Mouse (Mus musculus): ENCODE measurements around the gene Ak1. TPM values are rescaled to one million over a fixed set of nuclear protein-coding genes. Genes with fewer than 3 reads are reported as not detected.
A peak's percentile ranks its signal among the peaks of the same experiment; 100 is the strongest.

Ak1 gene
- polyA plus RNA-seq, 1 experiment from 2014 or later: 95.9 TPM

DNA sequence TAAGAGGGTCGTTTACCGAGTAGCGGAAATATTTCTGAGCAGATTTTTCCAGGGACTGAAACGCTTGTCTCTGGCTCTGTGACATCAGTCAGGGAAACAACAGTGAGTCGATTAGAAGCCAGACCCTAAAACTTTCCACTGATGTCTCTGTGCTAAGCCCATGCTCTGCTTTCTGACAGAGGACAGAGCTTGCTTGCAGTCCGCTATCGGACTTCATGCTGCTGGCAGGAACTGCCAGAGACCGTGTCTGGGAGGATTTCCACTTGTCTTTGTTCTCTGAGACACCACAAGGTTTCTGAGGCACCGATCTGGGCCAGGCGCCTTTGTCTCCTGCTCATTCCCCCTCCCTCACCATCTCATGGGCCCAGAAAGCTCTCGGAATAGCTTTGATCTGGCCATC, 46.2 kb downstream of the Ak1 start:
- 0 out of 2 replicates have a peak, but pooled peaks cover 11% of the 10 kb centered on the region for H3K4me1 ChIP-seq (replicated peaks)
- 35% methylated on average over 11 of the region's 11 CpGs for WGBS
- no peak overlapping the region for H3K4me3 ChIP-seq
- no peak overlapping the region for H3K9ac ChIP-seq
- no peaks in the 10 kb centered on the region for H3K27me3 ChIP-seq
- no peak overlapping the region for H3K4me2 ChIP-seq
- H3K36me3 ChIP-seq: no peaks in the 10 kb centered on the region
- H3K9me3 ChIP-seq: no peaks in the 10 kb centered on the region
- no peak overlapping the region for H3K27ac ChIP-seq (replicated peaks)
- ATAC-seq (ENCODE audit: low FRiP score, low read depth): no peak

DNA sequence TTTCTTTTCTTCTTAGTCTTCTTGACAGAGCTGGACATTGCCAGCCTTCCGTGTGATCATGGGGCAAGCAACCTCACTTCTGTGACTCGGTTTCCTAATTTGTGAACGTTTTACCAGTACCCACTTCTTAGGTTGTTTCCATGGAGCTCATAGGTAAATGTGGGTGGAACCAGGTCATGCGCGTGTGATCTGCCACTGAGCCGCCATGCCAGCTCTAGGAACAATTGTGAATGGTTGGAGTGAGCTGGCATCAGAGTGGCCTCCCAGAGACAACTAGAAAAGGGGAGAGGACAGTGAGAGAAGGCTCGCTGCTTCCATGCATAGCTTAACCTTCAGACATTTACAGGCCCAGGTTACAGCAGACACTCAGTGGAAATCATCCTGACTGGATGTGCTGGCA, 46.6 kb downstream of the Ak1 start:
- 70% methylated on average over 7 of the region's 7 CpGs for WGBS
- H3K9me3 ChIP-seq: no peaks in the 10 kb centered on the region
- H3K36me3 ChIP-seq: no peaks in the 10 kb centered on the region

DNA sequence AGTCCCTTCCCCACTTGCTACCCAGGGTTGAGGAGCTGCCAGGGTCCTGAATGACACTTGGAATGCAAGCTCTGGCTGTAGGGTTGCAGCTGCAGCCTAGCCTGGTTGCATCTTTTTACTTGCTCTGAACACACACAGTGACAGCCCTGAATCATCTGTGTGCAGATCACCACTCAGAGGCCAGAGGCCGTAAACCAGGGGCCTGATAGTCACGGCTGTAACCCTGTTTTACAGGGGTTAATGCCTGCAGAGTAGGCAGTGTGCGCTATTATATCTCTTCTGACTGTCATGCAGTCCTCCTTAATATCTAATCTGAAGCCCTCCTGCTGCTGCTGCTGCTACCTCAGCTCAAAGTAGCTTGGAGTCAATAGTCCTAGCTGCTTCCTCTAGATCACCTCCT, 48.3 kb downstream of the Ak1 start:
- Histone ChIP-seq H3K27ac (replicated peaks) (no peak overlapping the region), H3K36me3 (no peaks in the 10 kb centered on the region), H3K9ac (no peak overlapping the region), H3K4me3 (no peak overlapping the region), H3K27me3 (no peaks in the 10 kb centered on the region), H3K9me3 (no peaks in the 10 kb centered on the region), H3K4me2 (no peak overlapping the region), H3K4me1 (replicated peaks) (0 out of 2 replicates have a peak, but pooled peaks cover 11% of the 10 kb centered on the region)
- WGBS: 80% methylated on average over 3 of the region's 3 CpGs
- ATAC-seq (ENCODE audit: low FRiP score, low read depth): no peak

More for the DNA sequence above, 46.6 kb downstream of the Ak1 start:
- Histone ChIP-seq H3K27me3 (no peaks in the 10 kb centered on the region), H3K4me1 (replicated peaks) (0 out of 2 replicates have a peak, but pooled peaks cover 11% of the 10 kb centered on the region), H3K4me3 (no peak overlapping the region), H3K27ac (replicated peaks) (no peak overlapping the region), H3K9ac (no peak overlapping the region), H3K4me2 (no peak overlapping the region)
- ATAC-seq (ENCODE audit: low FRiP score, low read depth): no peak

DNA sequence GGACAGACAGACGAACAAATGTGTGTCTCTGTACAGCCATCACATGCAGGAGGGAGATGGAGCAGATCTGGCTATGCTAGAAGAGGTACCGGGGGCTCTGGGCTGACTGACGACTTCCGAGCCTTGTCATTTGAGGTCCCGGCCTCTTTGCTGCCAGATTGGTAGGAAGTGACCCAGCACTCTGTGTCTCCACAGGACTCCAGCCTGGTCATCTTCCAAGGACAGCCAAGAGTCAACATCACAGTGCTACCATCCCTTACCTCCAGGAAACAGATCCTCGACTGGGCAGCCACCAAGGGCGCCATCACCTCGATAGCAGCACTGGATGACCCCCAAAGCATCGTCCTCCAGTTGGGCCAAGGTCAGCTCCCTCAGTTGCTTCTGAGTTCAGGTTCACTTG, 49.6 kb downstream of the Ak1 start:
- no peaks in the 10 kb centered on the region for H3K27me3 ChIP-seq
- 90% methylated on average over 9 of the region's 9 CpGs for WGBS
- no peaks in the 10 kb centered on the region for H3K9me3 ChIP-seq
- H3K4me2 ChIP-seq: no peak overlapping the region
- no peak for ATAC-seq (ENCODE audit: low FRiP score, low read depth)
- H3K36me3 ChIP-seq: no peaks in the 10 kb centered on the region
- H3K27ac ChIP-seq (replicated peaks): no peak overlapping the region
- no peak overlapping the region for H3K4me3 ChIP-seq
- no peak overlapping the region for H3K9ac ChIP-seq
- H3K4me1 ChIP-seq (replicated peaks): 0 out of 2 replicates have a peak, but pooled peaks cover 8% of the 10 kb centered on the region

DNA sequence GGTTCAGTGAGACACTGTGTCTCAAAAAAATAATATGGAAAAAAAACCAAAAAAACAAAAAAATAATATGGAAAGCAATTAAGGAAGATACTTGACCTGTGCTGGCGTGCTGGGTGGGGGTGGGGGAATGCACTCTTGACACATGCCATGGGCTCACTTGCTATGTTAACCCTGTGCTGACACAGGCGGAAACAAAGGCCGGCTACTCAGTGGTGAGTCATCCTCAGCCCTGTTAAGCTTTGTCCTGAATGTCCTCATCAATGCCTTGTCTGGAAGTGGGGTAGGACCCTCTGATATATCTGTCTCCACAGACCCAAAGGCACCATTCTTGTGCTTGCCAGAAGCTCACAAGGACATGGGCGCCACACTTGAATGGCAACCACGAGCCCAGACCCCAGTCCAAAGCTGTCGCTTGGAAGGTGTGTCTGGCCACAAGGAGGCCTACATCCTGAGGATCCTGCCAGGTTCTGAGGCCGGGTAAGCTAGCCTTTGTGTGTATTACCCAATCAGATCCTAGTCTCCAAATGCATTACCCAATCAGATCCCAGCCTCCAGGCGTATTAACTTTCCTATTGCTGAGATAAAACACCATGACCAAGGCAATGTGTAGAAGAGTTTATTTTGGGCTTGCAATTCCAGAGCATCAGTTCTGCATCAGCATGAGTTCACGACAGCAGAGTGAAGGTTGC, 50.5 kb downstream of the Ak1 start:
- Histone ChIP-seq H3K4me3 (no peak overlapping the region), H3K9me3 (no peaks in the 10 kb centered on the region), H3K4me1 (replicated peaks) (0 out of 2 replicates have a peak, but pooled peaks cover 8% of the 10 kb centered on the region), H3K36me3 (no peaks in the 10 kb centered on the region), H3K27me3 (no peaks in the 10 kb centered on the region), H3K9ac (no peak overlapping the region), H3K27ac (replicated peaks) (no peak overlapping the region), H3K4me2 (no peak overlapping the region)
- ATAC-seq (ENCODE audit: low FRiP score, low read depth): no peak
- WGBS: 68% methylated on average over 9 of the region's 9 CpGs

DNA sequence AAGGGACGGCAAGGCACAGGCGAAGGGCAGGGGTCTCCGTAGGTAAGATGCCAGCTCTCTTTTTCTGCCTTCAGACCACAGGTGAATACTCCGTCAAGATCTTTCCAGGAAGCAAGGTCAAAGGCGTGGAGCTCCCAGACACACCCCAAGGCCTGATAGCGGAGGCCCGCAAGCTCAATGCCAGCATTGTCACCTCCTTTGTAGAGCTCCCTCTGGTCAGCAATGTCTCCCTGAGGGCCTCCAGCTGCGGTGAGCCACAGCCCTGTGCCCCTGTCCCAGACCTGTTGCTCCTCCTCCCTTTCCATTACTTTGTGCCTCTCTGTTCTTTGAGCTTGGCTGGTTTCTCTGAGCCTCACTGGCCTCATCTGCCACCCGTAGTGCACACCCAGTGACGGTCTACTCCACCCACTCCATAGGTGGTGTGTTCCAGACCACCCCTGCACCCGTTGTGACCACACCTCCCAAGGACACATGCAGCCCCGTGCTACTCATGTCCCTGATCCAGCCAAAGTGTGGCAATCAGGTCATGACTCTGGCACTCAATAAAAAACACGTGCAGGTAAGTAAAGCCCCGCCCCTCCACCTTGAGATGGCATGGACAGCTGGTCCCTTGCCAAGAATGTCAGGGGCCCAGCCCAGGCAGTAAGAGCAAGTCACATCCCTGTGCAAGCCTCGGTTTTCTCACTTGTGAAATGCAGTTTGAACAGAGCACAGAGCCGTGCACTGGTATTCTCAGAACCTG, 51.8 kb downstream of the Ak1 start:
- Histone ChIP-seq H3K9me3 (no peaks in the 10 kb centered on the region), H3K4me1 (replicated peaks) (0 out of 2 replicates have a peak, but pooled peaks cover 1% of the 10 kb centered on the region), H3K36me3 (no peaks in the 10 kb centered on the region), H3K27ac (replicated peaks) (no peak overlapping the region), H3K4me3 (no peak overlapping the region), H3K4me2 (no peak overlapping the region), H3K9ac (no peak overlapping the region), H3K27me3 (no peaks in the 10 kb centered on the region)
- no peak for ATAC-seq (ENCODE audit: low FRiP score, low read depth)
- 87% methylated on average over 16 of the region's 16 CpGs for WGBS

DNA sequence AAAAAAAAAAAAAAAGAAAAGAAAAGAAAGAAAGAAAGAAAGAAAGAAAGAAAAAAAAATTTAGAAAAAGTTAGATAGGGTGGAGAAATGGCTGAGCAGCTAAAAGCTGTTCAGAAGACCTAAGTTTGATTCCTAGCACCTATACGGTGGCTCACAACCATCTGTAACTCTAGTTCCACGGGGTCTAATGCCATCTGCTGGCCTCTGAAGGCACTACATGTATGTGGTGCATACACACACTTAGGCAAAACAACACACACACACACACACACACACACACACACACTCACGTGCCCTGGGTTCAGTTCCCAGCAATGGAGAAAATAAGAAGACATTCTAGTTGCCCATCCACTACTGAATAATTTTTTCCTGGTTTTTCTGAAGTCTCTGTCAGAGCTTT, 55.3 kb downstream of the Ak1 start:
- no peak for ATAC-seq (ENCODE audit: low FRiP score, low read depth)
- WGBS: 90% methylated on average over 3 of the region's 3 CpGs

DNA sequence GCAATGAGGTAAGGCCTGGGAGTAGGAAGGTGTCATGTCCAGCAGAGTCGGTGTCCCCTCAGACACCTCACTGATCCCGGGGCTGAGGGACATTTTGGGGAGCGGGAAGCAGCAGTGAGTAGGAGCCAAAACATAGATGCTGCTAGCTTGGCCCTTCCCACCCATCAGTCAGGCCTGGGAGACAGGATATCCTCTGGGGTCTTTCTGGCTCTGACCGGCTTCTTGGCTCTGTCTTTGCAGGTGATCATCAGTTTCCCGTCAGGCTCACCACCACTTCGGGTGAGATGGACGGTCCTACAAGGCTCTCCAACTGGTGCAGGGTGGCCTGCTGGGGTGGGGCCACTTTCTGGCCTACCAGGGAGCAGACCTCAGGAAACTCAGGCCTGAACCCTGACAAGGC, 56.1 kb downstream of the Ak1 start:
- WGBS: 97% methylated on average over 7 of the region's 7 CpGs
- H3K4me1 ChIP-seq (replicated peaks): peaks cover 6% of the 10 kb centered on the region
- no peaks in the 10 kb centered on the region for H3K27me3 ChIP-seq
- H3K9me3 ChIP-seq: no peaks in the 10 kb centered on the region
- 0 out of 2 replicates have a peak, but pooled peaks cover 4% of the 10 kb centered on the region for H3K36me3 ChIP-seq
- ATAC-seq (ENCODE audit: low FRiP score, low read depth): no peak
- no peak overlapping the region for H3K4me2 ChIP-seq
- no peak overlapping the region for H3K27ac ChIP-seq (replicated peaks)
- H3K9ac ChIP-seq: no peak overlapping the region
- no peak overlapping the region for H3K4me3 ChIP-seq

More for the DNA sequence above, 55.3 kb downstream of the Ak1 start:
- H3K4me2 ChIP-seq: no peak overlapping the region
- no peaks in the 10 kb centered on the region for H3K27me3 ChIP-seq
- H3K9me3 ChIP-seq: no peaks in the 10 kb centered on the region
- H3K4me1 ChIP-seq (replicated peaks): peaks cover 6% of the 10 kb centered on the region
- H3K4me3 ChIP-seq: no peak overlapping the region
- no peak overlapping the region for H3K27ac ChIP-seq (replicated peaks)
- no peak overlapping the region for H3K9ac ChIP-seq
- H3K36me3 ChIP-seq: no peaks in the 10 kb centered on the region

DNA sequence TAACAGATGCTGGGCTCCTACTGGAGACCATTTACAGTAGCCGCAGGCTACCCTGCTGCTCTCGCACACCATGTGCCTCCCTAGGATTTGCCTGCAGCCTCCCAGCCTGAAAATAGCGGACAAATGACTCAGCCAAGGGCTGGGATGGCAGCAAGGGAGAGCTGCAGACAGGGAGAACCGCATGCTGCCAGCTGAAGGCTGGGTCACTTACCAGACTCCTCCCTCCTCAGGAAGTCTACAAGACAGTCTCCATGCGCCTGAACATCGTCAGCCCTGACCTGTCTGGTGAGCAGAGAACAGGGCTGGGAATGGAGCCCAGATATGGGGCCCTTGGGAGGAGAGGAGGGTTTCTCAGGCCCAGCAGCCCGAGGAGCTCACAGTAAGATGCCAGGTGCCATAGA, 58.5 kb downstream of the Ak1 start:
- ATAC-seq (ENCODE audit: low FRiP score, low read depth): peak; percentile 60
- Histone ChIP-seq H3K27me3 (no peaks in the 10 kb centered on the region), H3K9ac (no peak overlapping the region), H3K4me3 (no peak overlapping the region), H3K4me1 (replicated peaks) (peaks cover 6% of the 10 kb centered on the region), H3K4me2 (no peak overlapping the region), H3K27ac (replicated peaks) (no peak overlapping the region), H3K9me3 (no peaks in the 10 kb centered on the region), H3K36me3 (peaks cover 10% of the 10 kb centered on the region; the same call in 1 of the 2 replicates)
- 47% methylated on average over 7 of the region's 7 CpGs for whole genome bisulfite sequencing

DNA sequence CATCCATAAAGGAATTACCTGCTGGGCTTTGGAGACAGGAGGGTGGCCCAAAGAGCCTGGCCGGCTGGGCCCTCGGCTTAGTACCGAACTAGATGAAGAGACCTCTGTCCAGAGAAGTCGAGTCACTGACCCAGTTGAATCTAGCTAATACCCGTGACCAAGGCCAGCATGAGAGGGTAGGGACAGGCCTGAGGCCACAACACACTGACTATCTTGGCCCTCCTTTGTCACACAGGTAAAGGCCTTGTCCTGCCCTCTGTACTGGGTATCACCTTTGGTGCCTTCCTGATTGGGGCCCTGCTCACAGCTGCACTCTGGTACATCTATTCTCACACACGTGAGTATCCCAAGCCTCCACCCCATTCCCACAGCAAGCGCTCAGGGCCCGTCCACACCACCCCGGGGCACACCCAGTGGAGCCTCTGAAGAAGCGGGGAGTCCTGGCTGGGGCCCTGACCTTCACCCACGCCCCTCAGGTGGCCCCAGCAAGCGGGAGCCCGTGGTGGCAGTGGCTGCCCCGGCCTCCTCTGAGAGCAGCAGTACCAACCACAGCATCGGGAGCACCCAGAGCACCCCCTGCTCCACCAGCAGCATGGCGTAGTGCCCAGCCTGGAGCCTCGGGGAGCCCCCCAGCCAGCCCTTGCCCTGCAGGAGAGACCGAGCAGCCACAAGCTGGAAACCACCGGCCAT, 59.5 kb downstream of the Ak1 start:
- Histone ChIP-seq H3K4me1 (replicated peaks) (peaks cover 6% of the 10 kb centered on the region), H3K27ac (replicated peaks) (no peak overlapping the region), H3K36me3 (peaks cover 21% of the 10 kb centered on the region), H3K9me3 (no peaks in the 10 kb centered on the region), H3K4me3 (no peak overlapping the region), H3K9ac (no peak overlapping the region), H3K4me2 (no peak overlapping the region), H3K27me3 (no peaks in the 10 kb centered on the region)
- 87% methylated on average over 19 of the region's 19 CpGs for WGBS
- ATAC-seq (ENCODE audit: low FRiP score, low read depth): no peak

DNA sequence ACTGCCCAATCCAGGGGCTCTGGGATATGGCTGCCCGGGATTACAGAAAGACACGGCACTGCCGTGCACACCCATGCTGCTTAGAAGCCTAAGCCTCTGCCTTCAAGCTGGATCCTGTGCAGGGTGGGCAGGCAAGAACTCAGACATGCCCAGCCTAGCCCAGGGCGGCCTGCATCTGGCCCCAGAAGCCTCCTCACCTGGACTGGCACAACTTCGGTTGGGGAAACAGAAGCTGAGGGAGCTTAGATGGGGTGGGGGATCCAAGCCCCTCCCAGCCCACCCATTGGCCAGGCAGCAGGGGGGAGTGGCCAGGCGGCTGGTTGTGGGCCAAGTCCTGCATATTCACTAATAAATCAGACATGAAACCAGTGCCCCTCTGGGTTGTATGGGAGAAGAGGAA, 60.2 kb downstream of the Ak1 start:
- peaks cover 6% of the 10 kb centered on the region for H3K4me1 ChIP-seq (replicated peaks)
- WGBS: 70% methylated on average over 6 of the region's 6 CpGs
- H3K36me3 ChIP-seq: peaks cover 27% of the 10 kb centered on the region
- ATAC-seq (ENCODE audit: low FRiP score, low read depth): no peak
- no peak overlapping the region for H3K4me3 ChIP-seq
- no peaks in the 10 kb centered on the region for H3K9me3 ChIP-seq
- H3K27me3 ChIP-seq: no peaks in the 10 kb centered on the region
- H3K27ac ChIP-seq (replicated peaks): no peak overlapping the region
- no peak overlapping the region for H3K9ac ChIP-seq
- no peak overlapping the region for H3K4me2 ChIP-seq
